12 mouse cellular contexts compared by ENCODE assay signal in the genomic region with DNA sequence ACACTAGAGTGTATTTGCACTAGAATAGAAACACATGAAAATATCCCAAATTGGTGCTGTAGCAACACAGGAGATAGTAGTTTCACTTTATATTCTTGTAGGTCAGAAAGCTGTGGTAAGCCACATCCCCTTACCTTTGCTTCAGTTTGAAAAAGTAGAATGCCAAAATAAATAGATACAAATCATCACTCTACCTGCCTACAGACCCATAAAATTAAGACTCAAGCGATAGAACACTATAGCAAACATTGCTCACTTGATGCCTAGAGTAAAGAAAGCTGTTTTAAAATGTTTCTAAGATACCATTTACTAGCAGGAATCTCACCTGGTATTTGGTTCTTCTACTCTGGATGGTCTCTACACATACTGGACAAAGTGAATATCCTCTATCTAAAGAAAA.
"Had no signal": no experiment of that assay in that cellular context is flagged by ENCODE, and none has a peak within 500 bp of the region (broad histone marks: within the 10 kb centered on the region; RNA-seq: fewer than 3 reads in every experiment).

No protein-coding gene starts in this region.

- DNase-seq: retina, postnatal 1 day; right cerebral cortex, adult 18-20 months; right cerebral cortex, postnatal 14 days; right cerebral cortex, postnatal 25 days; right cerebral cortex, postnatal 4 days; spleen, adult 18-20 months; thymus, adult 18-20 months; thymus, adult 2 months; thymus, postnatal 14 days; thymus, postnatal 25 days; thymus, postnatal 36 days; thymus, postnatal 4 days had no signal
